ENCODE assay signal across 14 mouse cellular contexts in genomic region chr15:77829542-77829941, GRCm38 (mm10). TPM values are rescaled to one million over a fixed set of nuclear protein-coding genes. Genes with fewer than 3 reads are reported as not detected.
A peak's percentile ranks its signal among the peaks of the same experiment; 100 is the strongest.
DNase-seq lines count a peak whose midpoint lies in the region; ATAC-seq and TF ChIP-seq lines count a peak whose summit lies in the region.
"Had no signal": no experiment of that assay in that cellular context is flagged by ENCODE, and none has a peak within 500 bp of the region (broad histone marks: within the 10 kb centered on the region; RNA-seq: fewer than 3 reads in every experiment).

No protein-coding gene starts in this region.

- H3K9me3 ChIP-seq in heart, embryonic 15.5 days (replicated peaks), result no peaks in the 10 kb centered on the region
- no peaks in the 10 kb centered on the region for H3K9me3 ChIP-seq in heart, embryonic 12.5 days (replicated peaks)
- no peaks in the 10 kb centered on the region for H3K9me3 ChIP-seq in lung, embryonic 15.5 days
- no peaks in the 10 kb centered on the region for H3K9me3 ChIP-seq in embryonic facial prominence, embryonic 13.5 days
- H3K9me3 ChIP-seq in stomach, embryonic 15.5 days, result no peaks in the 10 kb centered on the region
- no peaks in the 10 kb centered on the region for H3K9me3 ChIP-seq in forebrain, postnatal 0 days (ENCODE audit: low read length)
- H3K9me3 ChIP-seq: hindbrain, embryonic 12.5 days had no signal

- H3K27me3 ChIP-seq in heart, embryonic 15.5 days, result no peaks in the 10 kb centered on the region
- no peaks in the 10 kb centered on the region for H3K27me3 ChIP-seq in heart, embryonic 12.5 days (replicated peaks)
- no peaks in the 10 kb centered on the region for H3K27me3 ChIP-seq in lung, embryonic 15.5 days
- H3K27me3 ChIP-seq in embryonic facial prominence, embryonic 13.5 days, result no peaks in the 10 kb centered on the region
- H3K27me3 ChIP-seq in stomach, embryonic 15.5 days (replicated peaks), result no peaks in the 10 kb centered on the region
- no peaks in the 10 kb centered on the region for H3K27me3 ChIP-seq in forebrain, postnatal 0 days (ENCODE audit: insufficient read depth, low read length)
- H3K27me3 ChIP-seq: hindbrain, embryonic 12.5 days; Patski had no signal

- DNase-seq in lung, postnatal 36 days, result no peak
- DNase-seq in forebrain, postnatal 0 days, result no peak
- DNase-seq: cerebellum, postnatal 36 days; heart, adult 2 months; kidney, adult 8-10 months; layer of hippocampus, postnatal 36 days; thymus, postnatal 36 days had no signal

- no peaks in the 10 kb centered on the region; the same call in none of the 2 replicates for H3K36me3 ChIP-seq in heart, embryonic 15.5 days
- H3K36me3 ChIP-seq in heart, embryonic 12.5 days, result peaks cover 33% of the 10 kb centered on the region
- H3K36me3 ChIP-seq in lung, embryonic 15.5 days, result no peaks in the 10 kb centered on the region
- H3K36me3 ChIP-seq in embryonic facial prominence, embryonic 13.5 days, result no peaks in the 10 kb centered on the region
- H3K36me3 ChIP-seq in stomach, embryonic 15.5 days, result no peaks in the 10 kb centered on the region
- no peaks in the 10 kb centered on the region for H3K36me3 ChIP-seq in forebrain, postnatal 0 days (ENCODE audit: insufficient read depth)

- ATAC-seq in heart, embryonic 15.5 days (replicated peaks; ENCODE audit: insufficient number of reproducible peaks, insufficient read depth, low FRiP score, low read depth), result no peak
- ATAC-seq in heart, embryonic 12.5 days (ENCODE audit: insufficient number of reproducible peaks, low FRiP score), result no peak
- no peak for ATAC-seq in lung, embryonic 15.5 days (ENCODE audit: borderline replicate concordance, extremely low read depth, low FRiP score, low TSS enrichment)
- ATAC-seq in embryonic facial prominence, embryonic 13.5 days (ENCODE audit: insufficient number of reproducible peaks, insufficient read depth, low FRiP score, low TSS enrichment, low read depth), result no peak
- no peak for ATAC-seq in stomach, embryonic 15.5 days (ENCODE audit: insufficient read depth, low FRiP score, low read depth)
- ATAC-seq in forebrain, postnatal 0 days, result no peak
- ATAC-seq: Patski had no signal

- H3K9ac ChIP-seq in heart, embryonic 15.5 days, result no peak overlapping the region
- H3K9ac ChIP-seq in heart, embryonic 12.5 days, result no peak overlapping the region
- H3K9ac ChIP-seq in lung, embryonic 15.5 days, result no peak overlapping the region
- H3K9ac ChIP-seq in embryonic facial prominence, embryonic 13.5 days, result no peak overlapping the region
- H3K9ac ChIP-seq in stomach, embryonic 15.5 days, result no peak overlapping the region
- H3K9ac ChIP-seq in forebrain, postnatal 0 days, result no peak overlapping the region
- H3K9ac ChIP-seq: hindbrain, embryonic 12.5 days had no signal

- H3K4me2 ChIP-seq in heart, embryonic 15.5 days, result no peak overlapping the region
- no peak overlapping the region for H3K4me2 ChIP-seq in heart, embryonic 12.5 days
- no peak overlapping the region for H3K4me2 ChIP-seq in lung, embryonic 15.5 days
- H3K4me2 ChIP-seq in embryonic facial prominence, embryonic 13.5 days, result no peak overlapping the region
- H3K4me2 ChIP-seq in stomach, embryonic 15.5 days, result no peak overlapping the region
- H3K4me2 ChIP-seq in forebrain, postnatal 0 days (ENCODE audit: low read depth), result no peak overlapping the region
- H3K4me2 ChIP-seq: hindbrain, embryonic 12.5 days had no signal

- H3K4me3 ChIP-seq in heart, embryonic 15.5 days, result no peak overlapping the region
- no peak overlapping the region for H3K4me3 ChIP-seq in heart, embryonic 12.5 days
- H3K4me3 ChIP-seq in lung, embryonic 15.5 days, result no peak overlapping the region
- no peak overlapping the region for H3K4me3 ChIP-seq in embryonic facial prominence, embryonic 13.5 days
- no peak overlapping the region for H3K4me3 ChIP-seq in stomach, embryonic 15.5 days (replicated peaks)
- H3K4me3 ChIP-seq in forebrain, postnatal 0 days (ENCODE audit: low read depth, low read length), result no peak overlapping the region
- H3K4me3 ChIP-seq: heart, adult 2 months; hindbrain, embryonic 12.5 days had no signal

- H3K4me1 ChIP-seq in heart, embryonic 15.5 days (replicated peaks), result peaks cover 81% of the 10 kb centered on the region
- peaks cover 83% of the 10 kb centered on the region for H3K4me1 ChIP-seq in heart, embryonic 12.5 days (replicated peaks)
- H3K4me1 ChIP-seq in lung, embryonic 15.5 days, result peaks cover 81% of the 10 kb centered on the region
- H3K4me1 ChIP-seq in embryonic facial prominence, embryonic 13.5 days, result peaks cover 26% of the 10 kb centered on the region
- H3K4me1 ChIP-seq in stomach, embryonic 15.5 days, result peaks cover 67% of the 10 kb centered on the region
- no peaks in the 10 kb centered on the region for H3K4me1 ChIP-seq in forebrain, postnatal 0 days (ENCODE audit: insufficient read depth)

- WGBS in heart, embryonic 15.5 days, result 78% methylated on average over 2 of the region's 2 CpGs
- WGBS in heart, embryonic 12.5 days, result 82% methylated on average over 2 of the region's 2 CpGs
- 69% methylated on average over 2 of the region's 2 CpGs for WGBS in lung, embryonic 15.5 days
- WGBS in embryonic facial prominence, embryonic 13.5 days, result 78% methylated on average over 2 of the region's 2 CpGs
- WGBS in stomach, embryonic 15.5 days, result 62% methylated on average over 2 of the region's 2 CpGs
- WGBS in forebrain, postnatal 0 days, result 77% methylated on average over 2 of the region's 2 CpGs

- no peak for TF ChIP-seq CTCF in forebrain, postnatal 0 days (IDR thresholded peaks at IDR 0.05; ENCODE audit: low read depth)

- 0 out of 2 replicates have a peak overlapping the region, but pooled peaks have one; percentile 9 for H3K27ac ChIP-seq in heart, embryonic 15.5 days
- H3K27ac ChIP-seq in heart, embryonic 12.5 days (ENCODE audit: poor library complexity, severe bottlenecking), result no peak overlapping the region; the same call in 1 of the 2 replicates
- H3K27ac ChIP-seq in lung, embryonic 15.5 days, result peak overlapping the region; percentile 15; the same call in 1 of the 2 replicates
- H3K27ac ChIP-seq in embryonic facial prominence, embryonic 13.5 days, result 0 out of 2 replicates have a peak overlapping the region, but pooled peaks have one; percentile 52
- peak overlapping the region; percentile 60 for H3K27ac ChIP-seq in stomach, embryonic 15.5 days
- no peak overlapping the region for H3K27ac ChIP-seq in forebrain, postnatal 0 days (ENCODE audit: low read depth, low read length)
- H3K27ac ChIP-seq: heart, adult 2 months; hindbrain, embryonic 12.5 days had no signal

RNA-seq across cellular contexts. Expression of gene Myh9, which starts 12.4 kb away (rescaled TPM):
- 25.2 and 33.7 TPM in 2 replicates for polyA plus RNA-seq in heart, embryonic 15.5 days (2015; fragmentation: Nextera tagmentation; extraction: Ambion mirVana)
- 41.9 and 42.0 TPM in 2 replicates for polyA plus RNA-seq in heart, embryonic 12.5 days (2016; fragmentation: Nextera tagmentation; extraction: Ambion mirVana)
- 62.5 and 67.7 TPM in 2 replicates for polyA plus RNA-seq in lung, embryonic 15.5 days (2015; fragmentation: Nextera tagmentation; extraction: Ambion mirVana)
- polyA plus RNA-seq in embryonic facial prominence, embryonic 13.5 days (2015; fragmentation: Nextera tagmentation; extraction: Ambion mirVana), result 36.2 and 41.0 TPM in 2 replicates
- polyA plus RNA-seq in stomach, embryonic 15.5 days (2015; fragmentation: Nextera tagmentation; extraction: Ambion mirVana), result 57.0 TPM in 2 replicates
- total RNA-seq in forebrain, postnatal 0 days (2014; rRNA removed), result 26.4 and 35.2 TPM in 2 replicates
- 5.8 and 7.2 TPM in 2 replicates for polyA plus RNA-seq in forebrain, postnatal 0 days (2015; fragmentation: Nextera tagmentation; extraction: Ambion mirVana)

Comparison
In these comparisons a context has a peak if more than half of its experiments do, and no peak if none do; other contexts are left out.
1. H3K27ac ChIP-seq: peak in heart, embryonic 15.5 days (single experiment), lung, embryonic 15.5 days (single experiment), embryonic facial prominence, embryonic 13.5 days (single experiment) and stomach, embryonic 15.5 days (single experiment); none in heart, embryonic 12.5 days (single experiment) and forebrain, postnatal 0 days (single experiment).